Mouse (Mus musculus) intestine, postnatal 0 days (tissue): Measurements from ENCODE around the gene Fat4. TPM values are rescaled to one million over a fixed set of nuclear protein-coding genes. Genes with fewer than 3 reads are reported as not detected.

Source experiments
- ATAC-seq: fragments of 200-750 bp; cut with Nextera tagmentation; 2 replicates; pipeline ENCODE4 v1.8.0; 2017; ENCODE audit warnings: mild to moderate bottlenecking, moderate TSS enrichment, moderate library complexity
- H3K27ac ChIP-seq: fragments of 300-500 bp; sonication (generic); 2 replicates; pipeline ENCODE4 v1.5.1; 2014; ENCODE audit warnings: mild to moderate bottlenecking, low read depth, low read length, moderate library complexity
- H3K27me3 ChIP-seq: fragments of 300-500 bp; sonication (generic); replicated peaks from 2 replicates; pipeline ENCODE4 v1.6.1; 2014; ENCODE audit warnings: low read length, mixed read lengths; ENCODE audit not compliant: control insufficient read depth, insufficient read depth
- H3K36me3 ChIP-seq: fragments of 300-500 bp; sonication (generic); 2 replicates; pipeline ENCODE4 v1.6.1; 2014; ENCODE audit warnings: mild to moderate bottlenecking, moderate library complexity; ENCODE audit not compliant: control insufficient read depth, insufficient read depth
- H3K4me1 ChIP-seq: fragments of 300-500 bp; sonication (generic); replicated peaks from 2 replicates; pipeline ENCODE4 v1.6.1; 2014; ENCODE audit warnings: antibody characterized with exemption, low read length, mixed read lengths; ENCODE audit not compliant: control insufficient read depth, insufficient read depth
- H3K4me2 ChIP-seq: fragments of 300-500 bp; sonication (generic); replicated peaks from 2 replicates; pipeline ENCODE4 v1.6.1; 2014; ENCODE audit warnings: low read depth, mild to moderate bottlenecking, moderate library complexity
- H3K4me3 ChIP-seq: fragments of 300-500 bp; sonication (generic); 2 replicates; pipeline ENCODE4 v1.5.1; 2014; ENCODE audit warnings: low read depth, low read length
- H3K9ac ChIP-seq: fragments of 300-500 bp; sonication (generic); 2 replicates; pipeline ENCODE4 v1.6.1; 2014; ENCODE audit warnings: mild to moderate bottlenecking, low read depth, low read length
- H3K9me3 ChIP-seq: fragments of 300-500 bp; sonication (generic); 2 replicates; pipeline ENCODE4 v1.6.1; 2016; ENCODE audit warnings: mixed run types; ENCODE audit not compliant: control insufficient read depth
- CTCF ChIP-seq: sonication (generic); IDR thresholded peaks from 2 replicates; pipeline ENCODE4 v1.5.1; 2016; ENCODE audit warnings: low read depth, mild to moderate bottlenecking, control low read depth, antibody characterized with exemption, moderate library complexity
- WGBS: fragments of 180-500 bp; shearing (Covaris S2); extraction: QIAGEN DNeasy Blood & Tissue Kit; methylation state at CpG from one replicate; pipeline ENCODE4 v1.1.7; 2014; 5-methylcytosine and 5-hydroxymethylcytosine counted together
- polyA plus RNA-seq: library from polyadenylated mRNA; unstranded; fragments of >200 nt; fragmentation: Nextera tagmentation; extraction: Ambion mirVana; gene quantifications from 2 replicates; pipeline ENCODE4 v1.2.1, GENCODE M21; 2015

Gene Fat4
- polyA plus RNA-seq, 1 experiment from 2014 or later: 2.8 TPM

DNA sequence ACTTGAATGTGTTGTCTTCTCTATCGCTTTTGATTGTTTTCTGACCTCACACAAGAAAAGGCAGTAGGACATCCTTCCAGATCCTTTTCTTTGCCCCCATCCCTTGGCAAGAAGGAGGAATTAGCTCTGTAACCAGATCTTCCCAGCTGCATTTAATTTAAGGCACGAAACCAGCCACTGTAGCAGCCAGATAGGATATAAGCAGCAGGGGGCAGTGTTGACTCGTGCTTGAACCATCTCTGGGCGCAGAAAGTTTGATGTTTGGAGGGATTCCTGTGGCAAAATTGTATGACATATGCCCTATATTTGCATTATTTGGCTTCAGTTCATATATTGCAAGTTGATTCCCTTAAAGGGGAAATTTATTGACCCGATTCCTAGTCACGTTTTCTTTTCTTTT is 2.5 kb upstream of the Fat4 start:
- H3K9ac ChIP-seq: no peak overlapping the region
- ATAC-seq: peak; percentile 31; the same call in 1 of the 2 replicates
- no peaks in the 10 kb centered on the region for H3K4me1 ChIP-seq
- H3K4me2 ChIP-seq: peak overlapping the region; percentile 97
- WGBS: 1% methylated on average over 6 of the region's 6 CpGs
- H3K4me3 ChIP-seq: peak overlapping the region; percentile 60
- H3K27ac ChIP-seq: no peak overlapping the region
- peak; percentile 95 for TF ChIP-seq CTCF
- no peaks in the 10 kb centered on the region for H3K9me3 ChIP-seq
- peaks cover 35% of the 10 kb centered on the region for H3K27me3 ChIP-seq
- H3K36me3 ChIP-seq: no peaks in the 10 kb centered on the region

- peak overlapping the region; percentile 60 for H3K4me3 ChIP-seq
- no peaks in the 10 kb centered on the region for H3K36me3 ChIP-seq
- no peaks in the 10 kb centered on the region for H3K4me1 ChIP-seq
- TF ChIP-seq CTCF: no peak
- H3K9ac ChIP-seq: peak overlapping the region; percentile 59
- peaks cover 35% of the 10 kb centered on the region for H3K27me3 ChIP-seq
- no peak; the same call in 1 of the 2 replicates for ATAC-seq
- peak overlapping the region; percentile 70 for H3K27ac ChIP-seq
- peak overlapping the region; percentile 97 for H3K4me2 ChIP-seq
- H3K9me3 ChIP-seq: no peaks in the 10 kb centered on the region
- WGBS: under 1% methylated on average over 24 of the region's 24 CpGs
These were observed 1.8 kb upstream of the Fat4 start for GRCm38 (mm10) chr3:38884919-38885418.

- ATAC-seq: peak; percentile 69
- 0 out of 2 replicates have a peak, but pooled peaks have one; percentile 7 for TF ChIP-seq CTCF
- WGBS: under 1% methylated on average over 51 of the region's 56 CpGs
- peak overlapping the region; percentile 97 for H3K4me2 ChIP-seq
- peak overlapping the region; percentile 59 for H3K9ac ChIP-seq
- no peaks in the 10 kb centered on the region for H3K4me1 ChIP-seq
- peaks cover 35% of the 10 kb centered on the region for H3K27me3 ChIP-seq
- H3K4me3 ChIP-seq: peak overlapping the region; percentile 60
- H3K27ac ChIP-seq: peak overlapping the region; percentile 70
- H3K9me3 ChIP-seq: no peaks in the 10 kb centered on the region
- H3K36me3 ChIP-seq: no peaks in the 10 kb centered on the region
These were observed 1.2 kb upstream of the Fat4 start for GRCm38 (mm10) chr3:38885481-38886001.

DNA sequence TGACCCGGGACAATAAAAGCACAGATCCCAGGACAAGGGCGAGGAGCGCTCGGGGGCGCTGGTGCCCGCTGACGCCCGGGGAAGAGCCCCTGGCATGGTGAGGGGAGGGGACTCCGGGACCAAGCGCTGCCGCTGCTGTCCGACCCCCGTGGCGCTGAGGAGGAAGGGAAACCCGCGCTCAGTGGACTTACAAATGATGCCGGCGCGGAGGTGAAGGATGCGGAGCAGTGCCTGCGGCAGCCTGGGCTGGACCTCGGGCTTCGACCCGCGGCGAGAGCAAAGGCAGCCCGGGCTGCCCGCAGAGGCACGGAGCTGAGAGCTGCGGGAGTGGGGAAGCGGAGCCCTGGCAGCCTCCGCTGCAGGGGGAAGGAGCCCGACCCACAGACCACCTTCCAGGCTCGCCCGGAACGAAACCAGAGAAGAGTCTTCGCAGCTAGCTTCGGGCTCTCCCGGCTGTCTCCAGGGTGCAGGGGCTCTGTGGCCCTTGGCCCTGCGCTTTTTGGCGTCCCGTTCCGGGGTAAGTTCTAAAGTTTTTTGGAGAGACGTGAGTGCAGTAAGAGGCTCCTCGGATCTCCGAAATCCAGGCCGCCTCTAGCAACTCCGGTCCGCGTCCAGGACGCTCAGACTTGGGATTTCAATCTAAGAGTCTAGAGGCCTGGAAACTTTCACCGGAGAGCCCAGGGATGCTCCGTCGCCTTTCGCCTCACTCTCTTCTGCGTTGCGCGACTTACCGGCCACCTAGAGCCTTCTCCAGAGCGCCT is 499 bp upstream of the Fat4 start:
- H3K9ac ChIP-seq: peak overlapping the region; percentile 59
- no peaks in the 10 kb centered on the region for H3K36me3 ChIP-seq
- H3K27ac ChIP-seq: peak overlapping the region; percentile 70
- TF ChIP-seq CTCF: no peak
- peak overlapping the region; percentile 97 for H3K4me2 ChIP-seq
- H3K27me3 ChIP-seq: peaks cover 35% of the 10 kb centered on the region
- no peaks in the 10 kb centered on the region for H3K9me3 ChIP-seq
- ATAC-seq: no peak
- H3K4me1 ChIP-seq: no peaks in the 10 kb centered on the region
- under 1% methylated on average over 55 of the region's 60 CpGs for WGBS
- peak overlapping the region; percentile 60 for H3K4me3 ChIP-seq

DNA sequence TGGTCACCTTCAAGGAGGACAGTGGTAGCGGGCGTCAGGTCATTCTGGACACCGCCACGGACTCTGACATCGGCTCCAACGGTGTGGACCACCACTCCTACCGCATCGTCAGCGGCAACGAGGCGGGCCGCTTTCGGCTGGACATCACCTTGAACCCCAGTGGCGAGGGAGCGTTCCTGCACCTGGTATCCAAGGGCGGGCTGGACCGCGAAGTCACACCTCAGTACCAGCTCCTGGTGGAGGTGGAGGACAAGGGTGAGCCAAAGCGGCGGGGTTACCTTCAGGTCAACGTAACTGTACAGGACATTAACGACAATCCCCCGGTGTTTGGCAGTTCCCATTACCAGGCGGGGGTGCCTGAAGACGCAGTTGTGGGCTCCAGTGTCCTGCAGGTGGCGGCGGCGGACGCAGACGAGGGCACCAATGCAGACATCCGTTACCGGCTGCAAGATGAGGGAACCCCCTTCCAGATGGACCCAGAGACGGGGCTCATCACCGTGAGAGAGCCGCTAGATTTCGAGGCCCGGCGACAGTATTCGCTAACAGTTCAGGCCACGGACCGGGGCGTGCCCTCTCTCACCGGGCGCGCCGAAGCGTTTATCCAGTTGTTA is 746 bp downstream of the Fat4 start:
- no peak overlapping the region; the same call in 1 of the 2 replicates for H3K27ac ChIP-seq
- peak overlapping the region; percentile 59; the same call in 1 of the 2 replicates for H3K9ac ChIP-seq
- no peak for ATAC-seq
- no peaks in the 10 kb centered on the region for H3K4me1 ChIP-seq
- H3K4me3 ChIP-seq: peak overlapping the region; percentile 60
- peaks cover 35% of the 10 kb centered on the region for H3K27me3 ChIP-seq
- peak; percentile 67 for TF ChIP-seq CTCF
- under 1% methylated on average over 47 of the region's 47 CpGs for WGBS
- no peaks in the 10 kb centered on the region for H3K36me3 ChIP-seq
- H3K4me2 ChIP-seq: peak overlapping the region; percentile 97
- H3K9me3 ChIP-seq: no peaks in the 10 kb centered on the region

DNA sequence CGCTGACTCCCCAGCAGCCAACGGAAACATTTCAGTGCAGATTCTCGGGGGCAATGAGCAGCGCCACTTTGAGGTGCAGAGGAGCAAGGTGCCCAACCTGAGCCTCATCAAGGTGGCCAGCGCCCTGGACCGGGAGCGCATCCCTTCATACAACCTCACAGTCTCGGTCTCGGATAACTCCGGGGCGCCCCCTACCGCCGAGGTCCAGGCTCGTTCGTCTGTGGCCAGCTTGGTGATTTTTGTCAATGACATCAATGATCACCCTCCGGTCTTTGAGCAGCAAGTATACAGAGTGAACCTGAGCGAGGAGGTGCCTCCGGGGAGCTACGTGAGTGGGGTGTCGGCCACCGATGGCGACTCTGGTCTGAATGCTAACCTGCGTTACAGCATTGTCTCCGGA is 1.4 kb downstream of the Fat4 start:
- no peak overlapping the region for H3K27ac ChIP-seq
- 11% methylated on average over 24 of the region's 24 CpGs for WGBS

More for the DNA sequence above, 1.4 kb downstream of the Fat4 start:
- Histone ChIP-seq H3K36me3 (no peaks in the 10 kb centered on the region), H3K9ac (peak overlapping the region; percentile 31; the same call in 1 of the 2 replicates), H3K27me3 (peaks cover 35% of the 10 kb centered on the region), H3K4me3 (peak overlapping the region; percentile 60), H3K4me2 (peak overlapping the region; percentile 97), H3K9me3 (no peaks in the 10 kb centered on the region), H3K4me1 (no peaks in the 10 kb centered on the region)
- no peak for ATAC-seq
- peak; percentile 70 for TF ChIP-seq CTCF
